Mouse (Mus musculus) kidney, embryonic 15.5 days (tissue): Measurements from ENCODE around the gene Tchh. TPM values are rescaled to one million over a fixed set of nuclear protein-coding genes. Genes with fewer than 3 reads are reported as not detected.
A peak's percentile ranks its signal among the peaks of the same experiment; 100 is the strongest.

ENCODE experiments used
- ATAC-seq: fragments of 200-750 bp; cut with Nextera tagmentation; replicated peaks from 2 replicates; pipeline ENCODE4 v1.8.0; 2017; ENCODE audit warnings: moderate TSS enrichment; ENCODE audit not compliant: low FRiP score
- H3K27ac ChIP-seq: fragments of 300-500 bp; sonication (generic); 2 replicates; pipeline ENCODE4 v1.5.1; 2015; ENCODE audit warnings: mild to moderate bottlenecking, inconsistent platforms
- H3K27me3 ChIP-seq: fragments of 300-500 bp; sonication (generic); 2 replicates; pipeline ENCODE4 v1.6.1; 2015; ENCODE audit warnings: inconsistent platforms
- H3K36me3 ChIP-seq: fragments of 300-500 bp; sonication (generic); 2 replicates; pipeline ENCODE4 v1.6.1; 2015; ENCODE audit warnings: inconsistent platforms
- H3K4me1 ChIP-seq: fragments of 300-500 bp; sonication (generic); 2 replicates; pipeline ENCODE4 v1.6.1; 2015; ENCODE audit warnings: inconsistent platforms
- H3K4me2 ChIP-seq: fragments of 300-500 bp; sonication (generic); 2 replicates; pipeline ENCODE4 v1.6.1; 2015; ENCODE audit warnings: moderate library complexity, mild to moderate bottlenecking, inconsistent platforms
- H3K4me3 ChIP-seq: fragments of 300-500 bp; sonication (generic); replicated peaks from 2 replicates; pipeline ENCODE4 v1.5.1; 2015; ENCODE audit warnings: mild to moderate bottlenecking, inconsistent platforms
- H3K9ac ChIP-seq: fragments of 300-500 bp; sonication (generic); 2 replicates; pipeline ENCODE4 v1.6.1; 2015; ENCODE audit warnings: mild to moderate bottlenecking, inconsistent platforms
- H3K9me3 ChIP-seq: fragments of 300-500 bp; sonication (generic); replicated peaks from 2 replicates; pipeline ENCODE4 v1.6.1; 2016; ENCODE audit warnings: inconsistent platforms
- WGBS: fragments of 180-500 bp; shearing (Covaris S2); methylation state at CpG from one replicate; pipeline ENCODE4 v1.1.7; 2015; ENCODE audit warnings: mixed read lengths; 5-methylcytosine and 5-hydroxymethylcytosine counted together
- microRNA-seq: library from miRNA; unstranded; fragments of <30 nt; microRNA quantifications from one replicate; pipeline ENCODE4, GENCODE M21; 2016
- polyA plus RNA-seq: library from polyadenylated mRNA; unstranded; fragments of >200 nt; fragmentation: Nextera tagmentation; extraction: Ambion mirVana; gene quantifications from 2 replicates; pipeline ENCODE4 v1.2.1, GENCODE M21; 2015

Gene Tchh
- polyA plus RNA-seq, 1 experiment from 2014 or later: 4.0 TPM

DNA sequence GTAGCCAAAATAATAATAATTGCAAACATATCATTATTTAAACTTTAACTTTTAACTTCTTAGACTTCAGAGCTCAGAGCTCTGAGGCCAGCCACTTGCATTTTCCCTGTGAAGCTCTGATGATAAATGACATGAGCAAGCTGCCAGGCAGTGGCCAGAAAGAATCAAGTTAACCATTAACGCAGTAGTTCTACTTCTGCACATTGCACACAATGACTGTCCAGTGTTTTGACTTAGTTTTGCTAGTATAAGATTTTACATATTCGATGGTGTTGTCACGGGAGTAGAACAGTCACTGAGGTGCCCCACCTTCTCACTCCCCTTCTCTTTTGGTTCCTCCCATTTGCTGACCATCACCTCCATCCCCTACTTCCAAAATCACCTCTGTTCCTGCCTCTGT is 55.0 kb downstream of the Tchh start:
- Histone ChIP-seq H3K4me3 (no peak overlapping the region), H3K9ac (no peak overlapping the region), H3K9me3 (no peaks in the 10 kb centered on the region), H3K4me2 (no peak overlapping the region), H3K27ac (no peak overlapping the region), H3K36me3 (no peaks in the 10 kb centered on the region), H3K27me3 (no peaks in the 10 kb centered on the region), H3K4me1 (no peaks in the 10 kb centered on the region)
- peak; percentile 46; the same call in 1 of the 2 replicates for ATAC-seq
- 67% methylated on average over 3 of the region's 3 CpGs for WGBS

Small RNAs within 50 kb of the gene (microRNA-seq; reads per million reads assigned to microRNA genes)
- gene Gm22752: not detected

Other genes with a start within 250 kb of the Tchh start
- not detected in 2 replicates for gene Flg2, start 245.1 kb upstream of the Tchh start, polyA plus RNA-seq
- gene Flg, start 168.8 kb upstream of the Tchh start, polyA plus RNA-seq: 0.04 and 0.06 TPM in 2 replicates
- gene Hrnr, start 122.6 kb upstream of the Tchh start, polyA plus RNA-seq: 0.01 and 0.48 TPM in 2 replicates
- not detected in 2 replicates for gene Rptn, start 48.6 kb upstream of the Tchh start, polyA plus RNA-seq
- 0.15 and 0.38 TPM in 2 replicates for gene Tchhl1, start 26.4 kb downstream of the Tchh start, polyA plus RNA-seq
- gene S100a11, start 78.2 kb downstream of the Tchh start, polyA plus RNA-seq: 1,358 and 1,377 TPM in 2 replicates
- 516 and 533 TPM in 2 replicates for gene S100a10, start 112.8 kb downstream of the Tchh start, polyA plus RNA-seq
- not detected in 2 replicates for gene Tdpoz2, start 210.4 kb downstream of the Tchh start, polyA plus RNA-seq
- gene Tdpoz1, start 234.0 kb downstream of the Tchh start, polyA plus RNA-seq: not detected in 2 replicates